Mouse (Mus musculus) lung, postnatal 0 days (tissue): ENCODE data around the gene Pde4d. TPM values are rescaled to one million over a fixed set of nuclear protein-coding genes. Genes with fewer than 3 reads are reported as not detected.
A peak's percentile ranks its signal among the peaks of the same experiment; 100 is the strongest.

Experiments
- ATAC-seq: fragments of 200-750 bp; cut with Nextera tagmentation; 2 replicates; pipeline ENCODE4 v1.8.0; 2017; ENCODE audit warnings: moderate library complexity
- DNase-seq: peaks from one replicate; pipeline ENCODE4 v3.0.0-alpha.2; 2016; ENCODE audit warnings: low spot score
- H3K27ac ChIP-seq: fragments of 300-500 bp; sonication (generic); 2 replicates; pipeline ENCODE4 v1.5.1; 2014; ENCODE audit warnings: antibody characterized with exemption, mild to moderate bottlenecking, low read length, mixed read lengths
- H3K27me3 ChIP-seq: fragments of 300-500 bp; sonication (generic); replicated peaks from 2 replicates; pipeline ENCODE4 v1.6.1; 2014; ENCODE audit warnings: low read length, mixed read lengths; ENCODE audit not compliant: insufficient read depth
- H3K36me3 ChIP-seq: fragments of 300-500 bp; sonication (generic); 2 replicates; pipeline ENCODE4 v1.6.1; 2014; ENCODE audit warnings: low read length, mixed read lengths; ENCODE audit not compliant: insufficient read depth
- H3K4me1 ChIP-seq: fragments of 300-500 bp; sonication (generic); 2 replicates; pipeline ENCODE4 v1.6.1; 2014; ENCODE audit warnings: antibody characterized with exemption, low read depth, low read length, mixed read lengths; ENCODE audit not compliant: insufficient read depth
- H3K4me2 ChIP-seq: fragments of 300-500 bp; sonication (generic); replicated peaks from 2 replicates; pipeline ENCODE4 v1.6.1; 2014; ENCODE audit warnings: low read depth, mild to moderate bottlenecking, low read length, moderate library complexity, mixed read lengths
- H3K4me3 ChIP-seq: fragments of 300-500 bp; sonication (generic); 2 replicates; pipeline ENCODE4 v1.5.1; 2014; ENCODE audit warnings: low read depth, low read length
- H3K9ac ChIP-seq: fragments of 300-500 bp; sonication (generic); replicated peaks from 2 replicates; pipeline ENCODE4 v1.6.1; 2014; ENCODE audit warnings: low read depth, mild to moderate bottlenecking
- H3K9me3 ChIP-seq: fragments of 300-500 bp; sonication (generic); 2 replicates; pipeline ENCODE4 v1.6.1; 2016; ENCODE audit warnings: low read length, mixed read lengths
- CTCF ChIP-seq: IDR thresholded peaks from 2 replicates; pipeline ENCODE4 v1.5.1; 2016; ENCODE audit warnings: antibody characterized with exemption, mild to moderate bottlenecking
- EP300 ChIP-seq: IDR thresholded peaks from 2 replicates; pipeline ENCODE4 v1.6.1; 2016; ENCODE audit warnings: antibody characterized with exemption, mild to moderate bottlenecking, control low read depth
- WGBS: fragments of 180-500 bp; shearing (Covaris S2); extraction: QIAGEN DNeasy Blood & Tissue Kit; methylation state at CpG from one replicate; pipeline ENCODE4 v1.1.7; 2014; 5-methylcytosine and 5-hydroxymethylcytosine counted together
- polyA plus RNA-seq: library from polyadenylated mRNA; unstranded; fragments of >200 nt; fragmentation: Nextera tagmentation; extraction: Ambion mirVana; gene quantifications from 2 replicates; pipeline ENCODE4 v1.2.1, GENCODE M21; 2015

Pde4d gene
- polyA plus RNA-seq, 1 experiment from 2014 or later, result 19.7 TPM

DNA sequence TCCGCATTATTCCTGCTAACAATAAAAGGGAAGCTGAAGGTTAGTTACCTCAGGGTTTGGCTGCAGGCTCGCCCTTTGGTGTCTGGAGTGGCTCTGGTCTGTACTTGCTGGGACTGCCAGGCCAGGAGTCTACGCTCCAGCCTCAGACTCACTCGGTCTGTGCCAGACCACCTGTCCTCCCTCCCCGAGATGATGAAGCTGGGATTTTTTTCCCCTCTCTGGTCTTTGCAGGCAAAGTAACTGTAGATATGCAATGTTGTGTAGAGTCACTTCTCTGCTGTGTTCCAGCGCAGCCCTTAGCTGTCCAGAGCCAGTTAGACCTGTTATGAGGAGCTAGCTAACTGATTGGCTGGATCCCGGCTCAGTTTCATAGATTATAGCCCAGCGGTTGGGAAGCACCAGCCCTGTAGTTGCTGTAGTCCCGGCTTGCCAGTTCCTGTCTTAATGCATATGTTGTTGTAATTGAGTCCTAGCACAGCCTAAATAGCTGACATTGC is 48.5 kb downstream of the Pde4d start:
- H3K27me3 ChIP-seq, result no peaks in the 10 kb centered on the region
- WGBS, result 37% methylated on average over 9 of the region's 9 CpGs
- DNase-seq (peak; percentile 36), ATAC-seq (peak; percentile 54)
- no peak overlapping the region for H3K27ac ChIP-seq
- no peaks in the 10 kb centered on the region for H3K4me1 ChIP-seq
- no peak overlapping the region for H3K9ac ChIP-seq
- TF ChIP-seq CTCF (no peak), EP300 (no peak)
- no peaks in the 10 kb centered on the region for H3K9me3 ChIP-seq
- no peak overlapping the region for H3K4me3 ChIP-seq
- H3K36me3 ChIP-seq, result no peaks in the 10 kb centered on the region
- peak overlapping the region; percentile 44 for H3K4me2 ChIP-seq

DNA sequence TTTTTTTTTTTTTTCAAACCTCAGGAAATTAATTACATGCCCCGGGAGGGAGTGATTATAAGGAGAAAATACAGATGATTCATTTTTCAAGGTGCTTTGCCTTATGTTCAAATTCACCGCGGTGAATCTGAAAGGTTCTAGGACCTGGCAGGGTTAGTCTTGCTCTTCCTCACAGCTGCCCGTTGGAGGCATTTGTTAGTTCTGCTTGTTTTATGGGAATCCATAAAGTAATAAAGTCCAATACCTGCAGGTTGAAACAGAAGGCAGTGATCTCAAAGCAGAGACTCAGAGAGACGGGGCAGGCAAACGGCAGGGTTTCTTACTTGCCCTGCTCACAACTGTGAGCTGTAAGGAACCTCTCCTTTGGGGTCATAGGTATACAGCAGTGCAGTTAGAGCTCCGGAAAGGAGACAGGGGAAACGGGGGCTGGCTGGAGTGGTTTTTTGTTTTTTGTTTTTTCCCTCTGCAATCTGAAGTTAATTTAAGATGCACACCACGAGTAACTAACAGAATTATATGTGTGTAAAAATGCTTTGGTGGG is 49.1 kb downstream of the Pde4d start:
- Histone ChIP-seq H3K36me3 (no peaks in the 10 kb centered on the region), H3K9me3 (no peaks in the 10 kb centered on the region), H3K27me3 (no peaks in the 10 kb centered on the region), H3K9ac (no peak overlapping the region), H3K4me3 (no peak overlapping the region), H3K27ac (no peak overlapping the region), H3K4me1 (no peaks in the 10 kb centered on the region), H3K4me2 (peak overlapping the region; percentile 44; the same call in 1 of the 2 replicates)
- no peak for TF ChIP-seq EP300
- no peak for TF ChIP-seq CTCF
- no peak for DNase-seq
- 46% methylated on average over 9 of the region's 9 CpGs for WGBS
- ATAC-seq, result no peak

DNA sequence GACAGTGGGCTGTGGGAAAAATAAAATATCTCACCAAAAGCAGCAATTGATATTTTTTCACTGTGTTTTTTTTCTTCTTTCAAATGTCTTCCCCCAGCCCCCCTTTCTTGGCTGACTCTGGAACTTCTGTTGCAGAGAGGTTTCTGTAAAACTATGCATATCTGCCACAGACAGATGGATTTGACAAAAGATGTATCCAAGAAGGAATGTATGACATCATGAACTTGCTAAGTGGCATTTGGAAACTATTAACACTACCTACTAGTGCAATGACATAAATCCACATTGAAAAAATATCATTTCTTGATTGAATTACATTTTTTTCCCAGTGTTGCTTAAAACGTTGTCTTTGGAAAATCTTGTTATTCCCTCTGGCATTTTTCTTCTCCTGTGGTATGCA is 51.6 kb downstream of the Pde4d start:
- H3K4me3 ChIP-seq, result no peak overlapping the region
- no peaks in the 10 kb centered on the region for H3K36me3 ChIP-seq
- H3K9me3 ChIP-seq, result no peaks in the 10 kb centered on the region
- DNase-seq (no peak), ATAC-seq (no peak)
- TF ChIP-seq CTCF (no peak), EP300 (no peak)
- H3K9ac ChIP-seq, result no peak overlapping the region
- no peaks in the 10 kb centered on the region for H3K27me3 ChIP-seq
- H3K4me2 ChIP-seq, result no peak overlapping the region
- no peaks in the 10 kb centered on the region for H3K4me1 ChIP-seq
- WGBS, result 27% methylated on average over 1 of the region's 1 CpGs
- no peak overlapping the region for H3K27ac ChIP-seq

DNA sequence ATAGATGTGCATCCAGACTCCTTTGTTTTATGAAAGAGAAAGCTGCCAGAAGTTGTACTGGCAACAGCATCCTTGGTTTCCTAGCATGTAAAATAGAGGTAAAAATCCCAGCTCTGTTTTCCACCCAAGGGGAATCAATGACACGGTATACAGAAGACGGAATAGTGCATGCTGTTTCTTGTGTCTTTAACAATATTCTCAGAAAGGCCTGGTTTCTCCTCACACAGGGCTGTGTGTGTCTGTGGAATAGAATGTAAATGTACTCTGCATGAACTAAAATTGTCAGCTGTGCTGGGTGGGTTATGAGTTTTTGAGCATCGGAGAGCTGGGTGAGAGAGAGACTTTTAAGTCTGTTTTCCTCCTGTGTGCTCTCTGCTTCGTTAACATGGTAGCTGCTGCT is 74.8 kb downstream of the Pde4d start:
- no peaks in the 10 kb centered on the region for H3K4me1 ChIP-seq

DNA sequence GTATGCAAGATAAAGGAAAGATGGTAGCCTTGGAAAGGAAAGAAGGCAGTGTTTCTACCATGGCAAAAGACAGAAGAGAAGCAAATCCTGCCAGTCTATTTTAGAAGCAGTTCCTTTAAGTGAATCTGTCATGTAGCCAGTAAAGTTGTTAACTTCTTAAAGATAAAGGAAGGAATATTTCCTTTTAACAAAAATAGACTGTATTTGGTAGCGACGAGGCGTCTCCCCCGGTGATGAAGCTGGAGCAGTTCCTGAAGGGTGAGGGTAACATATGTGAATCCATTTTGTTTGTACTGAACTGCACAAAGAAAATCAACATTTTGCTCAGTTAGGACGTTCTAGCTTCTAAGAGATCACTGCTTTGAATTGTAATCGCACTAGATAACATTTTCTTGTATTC is 75.2 kb downstream of the Pde4d start:
- Histone ChIP-seq H3K9me3 (no peaks in the 10 kb centered on the region), H3K27ac (no peak overlapping the region), H3K4me3 (no peak overlapping the region), H3K36me3 (no peaks in the 10 kb centered on the region), H3K4me1 (no peaks in the 10 kb centered on the region), H3K9ac (no peak overlapping the region), H3K27me3 (no peaks in the 10 kb centered on the region), H3K4me2 (no peak overlapping the region)
- WGBS, result 62% methylated on average over 6 of the region's 6 CpGs
- ATAC-seq, result no peak
- TF ChIP-seq EP300 (no peak), CTCF (no peak)
- DNase-seq, result no peak

More for the DNA sequence above, 74.8 kb downstream of the Pde4d start:
- WGBS, result 76% methylated on average over 4 of the region's 4 CpGs
- Histone ChIP-seq H3K4me2 (no peak overlapping the region), H3K27me3 (no peaks in the 10 kb centered on the region), H3K9me3 (no peaks in the 10 kb centered on the region), H3K36me3 (no peaks in the 10 kb centered on the region), H3K27ac (no peak overlapping the region), H3K4me3 (no peak overlapping the region), H3K9ac (no peak overlapping the region)
- DNase-seq (no peak), ATAC-seq (no peak)
- TF ChIP-seq EP300, result no peak
- TF ChIP-seq CTCF, result no peak

DNA sequence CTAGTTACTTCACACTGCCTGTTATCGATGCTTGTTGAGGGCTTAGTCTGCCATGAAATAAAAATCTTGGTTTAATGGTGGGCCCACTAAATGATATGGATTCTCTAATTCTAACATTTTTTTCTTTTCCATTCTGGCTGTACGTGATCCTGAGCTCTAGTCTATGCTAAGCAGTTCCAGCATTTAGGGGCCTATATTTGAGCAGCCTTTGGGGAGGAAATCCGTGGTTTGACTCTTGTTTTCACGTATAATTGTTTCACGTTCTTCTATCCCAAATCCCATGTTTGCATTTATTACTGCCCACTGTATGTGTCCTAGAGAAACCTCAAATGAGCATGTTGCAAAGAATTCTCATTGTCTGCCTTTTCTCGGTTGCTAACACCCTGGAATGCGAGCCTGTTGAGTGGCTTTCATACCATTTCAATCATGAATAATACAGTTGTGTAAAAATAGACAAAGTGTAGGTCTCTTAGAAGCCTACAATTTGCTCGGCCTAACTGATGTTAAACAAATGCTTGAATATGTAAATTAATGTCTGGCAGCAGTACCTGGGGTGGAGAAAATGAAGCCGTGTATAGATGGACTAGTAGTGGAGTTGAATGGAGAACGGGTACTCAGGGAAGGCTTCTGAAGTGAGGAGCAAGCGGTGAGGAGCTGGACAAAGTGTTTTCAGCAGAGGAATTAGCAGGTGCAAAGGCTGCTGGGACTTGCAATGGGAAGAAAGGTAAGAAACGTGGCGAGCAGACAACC is 76.7 kb downstream of the Pde4d start:
- no peaks in the 10 kb centered on the region for H3K36me3 ChIP-seq
- no peaks in the 10 kb centered on the region for H3K27me3 ChIP-seq
- H3K4me3 ChIP-seq, result no peak overlapping the region
- no peaks in the 10 kb centered on the region for H3K9me3 ChIP-seq
- H3K9ac ChIP-seq, result no peak overlapping the region
- 78% methylated on average over 13 of the region's 13 CpGs for WGBS
- H3K4me1 ChIP-seq, result no peaks in the 10 kb centered on the region
- H3K4me2 ChIP-seq, result no peak overlapping the region
- DNase-seq, result no peak
- no peak for ATAC-seq
- no peak overlapping the region for H3K27ac ChIP-seq
- TF ChIP-seq CTCF (no peak), EP300 (no peak)
